Mouse (Mus musculus): ENCODE results near the gene Gnmt. TPM values are rescaled to one million over a fixed set of nuclear protein-coding genes. Genes with fewer than 3 reads are reported as not detected.

Gnmt gene
- total and polyA plus RNA-seq, 3 experiments, result 0.62 to 1.6 TPM; not detected in 1

DNA sequence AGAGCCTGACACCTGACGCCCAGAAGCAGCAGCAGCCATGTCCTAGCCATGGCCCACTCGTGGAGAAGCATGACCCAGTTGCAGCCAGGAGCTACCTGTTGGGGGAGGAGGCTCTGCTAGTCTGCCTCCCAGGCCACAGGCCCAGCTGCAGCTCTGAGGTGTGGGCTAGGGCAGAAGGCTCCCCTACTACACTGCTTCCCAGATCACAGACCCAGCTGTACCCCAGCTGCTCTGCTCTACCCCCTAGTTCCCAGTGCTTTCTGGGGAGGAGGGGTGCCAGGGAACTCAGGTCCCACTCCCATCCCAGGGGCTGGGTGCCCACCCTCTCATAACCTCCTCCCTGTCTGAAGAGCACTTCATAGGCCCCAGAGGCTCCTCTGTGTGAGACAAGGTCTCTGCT lies 34.6 kb upstream of the Gnmt start, which contains the start of gene Ptcra:
Gene Ptcra (minus strand): TSS at position 169 of the 400 bp plus-strand sequence.
- H3K9me3 ChIP-seq (replicated peaks; ENCODE audit: insufficient read depth, low read length), result no peaks in the 10 kb centered on the region
- no peaks in the 10 kb centered on the region for H3K36me3 ChIP-seq (ENCODE audit: control insufficient read depth in 1 of 2, insufficient read depth in 2 of 2, low read length in 2 of 2)
- no peak for DNase-seq (ENCODE audit: low read depth, low spot score)
- H3K9ac ChIP-seq (ENCODE audit: control insufficient read depth, low read depth, low read length, poor library complexity, severe bottlenecking), result no peak within 1 kb of the TSS
- no peaks in the 10 kb centered on the region for H3K79me2 ChIP-seq (ENCODE audit: control insufficient read depth, insufficient read depth, low read length, poor library complexity)
- H3K27me3 ChIP-seq (ENCODE audit: control insufficient read depth in 1 of 2, insufficient read depth in 2 of 2, low read length in 2 of 2), result peaks cover 6 to 9% of the 10 kb centered on the region in 2 experiments
- no peaks in the 10 kb centered on the region for H3K4me1 ChIP-seq (ENCODE audit: control insufficient read depth in 1 of 2, insufficient read depth in 2 of 2, low read length in 2 of 2)
- TF ChIP-seq SIN3A (IDR thresholded peaks at IDR 0.05; ENCODE audit: low read length) (no peak), ETS1 (IDR thresholded peaks at IDR 0.05; ENCODE audit: low read depth, low read length) (no peak), ZMIZ1 (IDR thresholded peaks at IDR 0.05; ENCODE audit: low read depth, low read length) (no peak), CTCF (IDR thresholded peaks at IDR 0.05 in 2 of 3, conservative IDR thresholded peaks at IDR 0.05 in 1 of 3; ENCODE audit: control insufficient read depth in 1 of 3, insufficient read depth in 1 of 3, low read depth in 2 of 3, low read length in 3 of 3, poor library complexity in 1 of 3, severe bottlenecking in 1 of 3) (no peak), MEF2A (IDR thresholded peaks at IDR 0.05; ENCODE audit: extremely low read depth, insufficient replicate concordance, low read depth, low read length, poor library complexity, severe bottlenecking) (no peak), USF2 (IDR thresholded peaks at IDR 0.05; ENCODE audit: borderline replicate concordance in 1 of 2, insufficient read depth in 1 of 2, low read depth in 1 of 2, low read length in 2 of 2) (no peak), MAFK (IDR thresholded peaks at IDR 0.05; ENCODE audit: borderline replicate concordance, low read depth, low read length) (no peak), GABPA (IDR thresholded peaks at IDR 0.05; ENCODE audit: low read depth, low read length) (no peak), ZKSCAN1 (IDR thresholded peaks at IDR 0.05; ENCODE audit: low read depth, low read length) (no peak), POLR2AphosphoS2 (IDR thresholded peaks at IDR 0.05; ENCODE audit: low read length) (no peak), USF1 (IDR thresholded peaks at IDR 0.05; ENCODE audit: low read depth, low read length) (no peak), MXI1 (IDR thresholded peaks at IDR 0.05; ENCODE audit: low read depth, low read length) (no peak), POLR2A (IDR thresholded peaks at IDR 0.05; ENCODE audit: control insufficient read depth in 1 of 2, insufficient read depth in 1 of 2, low read depth in 1 of 2, low read length in 2 of 2, poor library complexity in 1 of 2) (no peak), UBTF (IDR thresholded peaks at IDR 0.05; ENCODE audit: borderline replicate concordance, insufficient read depth, low read depth, low read length) (no peak), ELF1 (IDR thresholded peaks at IDR 0.05; ENCODE audit: low read depth, low read length) (no peak), HCFC1 (IDR thresholded peaks at IDR 0.05; ENCODE audit: low read depth, low read length) (no peak), ZC3H11A (IDR thresholded peaks at IDR 0.05; ENCODE audit: low read depth, low read length) (no peak), NRF1 (IDR thresholded peaks at IDR 0.05; ENCODE audit: insufficient read depth, low read depth, low read length, poor library complexity, severe bottlenecking) (no peak), TCF12 (IDR thresholded peaks at IDR 0.05; ENCODE audit: low read depth, low read length) (no peak)
- no peak within 1 kb of the TSS for H3K27ac ChIP-seq (ENCODE audit: control insufficient read depth, low read depth, low read length)
- H3K4me3 ChIP-seq (ENCODE audit: control insufficient read depth in 1 of 2, insufficient read depth in 1 of 2, low read depth in 2 of 2, low read length in 2 of 2), result no peak within 1 kb of the TSS

DNA sequence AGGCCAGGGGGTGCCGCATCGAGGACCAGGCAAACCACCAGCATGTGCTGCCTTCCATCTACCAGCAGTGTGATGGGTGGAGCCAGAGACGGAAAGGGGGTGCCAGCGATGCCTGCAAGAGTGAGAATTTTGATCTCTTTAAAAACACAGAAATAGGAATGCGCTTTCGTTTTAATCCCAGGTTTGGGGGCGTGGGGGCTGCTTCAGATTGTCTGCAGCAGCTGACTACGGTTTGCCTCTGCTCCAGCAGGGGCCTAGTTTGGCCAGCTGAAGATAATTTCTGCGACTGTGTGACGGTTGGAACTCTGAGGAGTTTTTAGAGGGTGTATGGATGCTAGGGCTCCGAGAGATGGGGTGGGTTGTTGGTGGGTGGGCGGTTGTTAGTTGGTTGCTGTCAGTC lies 29.8 kb upstream of the Gnmt start:
- Histone ChIP-seq H3K4me3 (ENCODE audit: control insufficient read depth in 1 of 2, insufficient read depth in 1 of 2, low read depth in 2 of 2, low read length in 2 of 2) (no peak overlapping the region), H3K79me2 (ENCODE audit: control insufficient read depth, insufficient read depth, low read length, poor library complexity) (no peaks in the 10 kb centered on the region), H3K27ac (ENCODE audit: control insufficient read depth, low read depth, low read length) (no peak overlapping the region), H3K9ac (ENCODE audit: control insufficient read depth, low read depth, low read length, poor library complexity, severe bottlenecking) (no peak overlapping the region), H3K9me3 (replicated peaks; ENCODE audit: insufficient read depth, low read length) (no peaks in the 10 kb centered on the region), H3K36me3 (ENCODE audit: control insufficient read depth in 1 of 2, insufficient read depth in 2 of 2, low read length in 2 of 2) (no peaks in the 10 kb centered on the region), H3K27me3 (ENCODE audit: control insufficient read depth in 1 of 2, insufficient read depth in 2 of 2, low read length in 2 of 2) (peaks cover 6 to 9% of the 10 kb centered on the region in 2 experiments), H3K4me1 (ENCODE audit: control insufficient read depth in 1 of 2, insufficient read depth in 2 of 2, low read length in 2 of 2) (no peaks in the 10 kb centered on the region)
- TF ChIP-seq NELFE (IDR thresholded peaks at IDR 0.05; ENCODE audit: low read depth, low read length) (no peak), TAL1 (IDR thresholded peaks at IDR 0.05; ENCODE audit: low read length) (no peak), TBP (IDR thresholded peaks at IDR 0.05; ENCODE audit: low read depth, low read length) (no peak), MXI1 (IDR thresholded peaks at IDR 0.05; ENCODE audit: low read depth, low read length) (no peak), UBTF (IDR thresholded peaks at IDR 0.05; ENCODE audit: borderline replicate concordance, insufficient read depth, low read depth, low read length) (no peak), POLR2AphosphoS5 (IDR thresholded peaks at IDR 0.05; ENCODE audit: borderline replicate concordance, low read depth, low read length) (no peak), CTCF (IDR thresholded peaks at IDR 0.05 in 2 of 3, conservative IDR thresholded peaks at IDR 0.05 in 1 of 3; ENCODE audit: control insufficient read depth in 1 of 3, insufficient read depth in 1 of 3, low read depth in 2 of 3, low read length in 3 of 3, poor library complexity in 1 of 3, severe bottlenecking in 1 of 3) (no peak), CHD2 (IDR thresholded peaks at IDR 0.05; ENCODE audit: low read length) (no peak), MAZ (IDR thresholded peaks at IDR 0.05; ENCODE audit: low read depth, low read length) (no peak), GABPA (IDR thresholded peaks at IDR 0.05; ENCODE audit: low read depth, low read length) (no peak), CHD1 (IDR thresholded peaks at IDR 0.05; ENCODE audit: low read depth, low read length) (no peak), MEF2A (IDR thresholded peaks at IDR 0.05; ENCODE audit: extremely low read depth, insufficient replicate concordance, low read depth, low read length, poor library complexity, severe bottlenecking) (no peak), USF1 (IDR thresholded peaks at IDR 0.05; ENCODE audit: low read depth, low read length) (no peak), JUND (IDR thresholded peaks at IDR 0.05; ENCODE audit: low read depth, low read length) (no peak), POLR2AphosphoS2 (IDR thresholded peaks at IDR 0.05; ENCODE audit: low read length) (no peak), SMC3 (IDR thresholded peaks at IDR 0.05; ENCODE audit: low read depth, low read length) (no peak)
- DNase-seq (ENCODE audit: low read depth, low spot score), result no peak
